ENCODE assay signal across 18 mouse cellular contexts in genomic region chr2:24807036-24807435, GRCm38 (mm10). TPM values are rescaled to one million over a fixed set of nuclear protein-coding genes. Genes with fewer than 3 reads are reported as not detected.
DNase-seq lines count a peak whose midpoint lies in the region; ATAC-seq lines count a peak whose summit lies in the region.
"Had no signal": no experiment of that assay in that cellular context is flagged by ENCODE, and none has a peak within 500 bp of the region (broad histone marks: within the 10 kb centered on the region; RNA-seq: fewer than 3 reads in every experiment).

No protein-coding gene starts in this region.

- H3K27me3 ChIP-seq in hindbrain, embryonic 16.5 days (replicated peaks; ENCODE audit: control insufficient read depth, insufficient read depth, low read length) = no peaks in the 10 kb centered on the region
- H3K27me3 ChIP-seq in neural tube, embryonic 15.5 days (replicated peaks) = no peaks in the 10 kb centered on the region
- H3K27me3 ChIP-seq: forebrain, embryonic 13.5 days; hindbrain, embryonic 13.5 days; intestine, embryonic 15.5 days; limb, embryonic 12.5 days had no signal

- no peak overlapping the region for H3K9ac ChIP-seq in hindbrain, embryonic 16.5 days (ENCODE audit: low read depth, low read length)
- no peak overlapping the region for H3K9ac ChIP-seq in neural tube, embryonic 15.5 days (replicated peaks)
- H3K9ac ChIP-seq: forebrain, embryonic 13.5 days; hindbrain, embryonic 13.5 days; intestine, embryonic 15.5 days; limb, embryonic 12.5 days; liver, embryonic 14.5 days had no signal

- no peaks in the 10 kb centered on the region for H3K9me3 ChIP-seq in hindbrain, embryonic 16.5 days (ENCODE audit: control insufficient read depth, low read length)
- H3K9me3 ChIP-seq in neural tube, embryonic 15.5 days (replicated peaks) = no peaks in the 10 kb centered on the region
- H3K9me3 ChIP-seq: forebrain, embryonic 13.5 days; G1E; hindbrain, embryonic 13.5 days; intestine, embryonic 15.5 days; limb, embryonic 12.5 days had no signal

- no peak overlapping the region for H3K27ac ChIP-seq in hindbrain, embryonic 16.5 days (ENCODE audit: low read depth, low read length)
- no peak overlapping the region for H3K27ac ChIP-seq in neural tube, embryonic 15.5 days (replicated peaks)
- H3K27ac ChIP-seq: forebrain, embryonic 13.5 days; intestine, embryonic 15.5 days; limb, embryonic 12.5 days; liver, embryonic 14.5 days had no signal

- WGBS in hindbrain, embryonic 16.5 days = 82% methylated on average over 3 of the region's 3 CpGs
- WGBS in neural tube, embryonic 15.5 days = 94% methylated on average over 3 of the region's 3 CpGs

- DNase-seq in cerebellum, adult 9-10 months = peak; percentile 14
- DNase-seq in cerebellum, postnatal 14 days = no peak
- DNase-seq in NIH3T3 (ENCODE audit: low read depth) = peak; percentile 66
- DNase-seq in layer of hippocampus, adult 8-10 months (ENCODE audit: low spot score in 2 of 2) = peak; percentile 53 to 67
- DNase-seq in right cerebral cortex, postnatal 10 days (ENCODE audit: low spot score in 2 of 2) = peak; percentile 57 to 62
- no peak for DNase-seq in yolk sac, embryonic 10.5 days (ENCODE audit: low spot score)

- no peak overlapping the region for H3K4me3 ChIP-seq in hindbrain, embryonic 16.5 days (ENCODE audit: low read length)
- no peak overlapping the region for H3K4me3 ChIP-seq in neural tube, embryonic 15.5 days (replicated peaks)
- H3K4me3 ChIP-seq: forebrain, embryonic 13.5 days; hindbrain, embryonic 13.5 days; intestine, embryonic 15.5 days; limb, embryonic 12.5 days had no signal

- H3K36me3 ChIP-seq in hindbrain, embryonic 16.5 days (ENCODE audit: control insufficient read depth, insufficient read depth, low read length) = peaks cover 32% of the 10 kb centered on the region
- peaks cover 75% of the 10 kb centered on the region for H3K36me3 ChIP-seq in neural tube, embryonic 15.5 days

- H3K4me2 ChIP-seq in hindbrain, embryonic 16.5 days (ENCODE audit: low read length) = no peak overlapping the region
- H3K4me2 ChIP-seq in neural tube, embryonic 15.5 days = no peak overlapping the region
- H3K4me2 ChIP-seq: forebrain, embryonic 13.5 days; hindbrain, embryonic 13.5 days; intestine, embryonic 15.5 days; limb, embryonic 12.5 days had no signal

- H3K4me1 ChIP-seq in hindbrain, embryonic 16.5 days (ENCODE audit: control insufficient read depth, insufficient read depth, low read depth, low read length) = no peaks in the 10 kb centered on the region
- H3K4me1 ChIP-seq in neural tube, embryonic 15.5 days = no peaks in the 10 kb centered on the region
- H3K4me1 ChIP-seq: forebrain, embryonic 13.5 days; hindbrain, embryonic 13.5 days; intestine, embryonic 15.5 days; limb, embryonic 12.5 days had no signal

- ATAC-seq in hindbrain, embryonic 16.5 days = no peak
- no peak for ATAC-seq in neural tube, embryonic 15.5 days (ENCODE audit: low FRiP score)
- ATAC-seq: CD4-positive, CD25-positive, alpha-beta regulatory T cell, adult 4 months; forebrain, embryonic 13.5 days; intestine, embryonic 15.5 days; lung, postnatal 0 days had no signal

RNA-seq across cellular contexts. Expression of gene Cacna1b, which starts 44.1 kb away (rescaled TPM):
- total RNA-seq in layer of hippocampus, adult 8-10 months (2022) = 10 to 100 TPM; 67.6 to 77.5 (median 76.0) TPM
- polyA plus RNA-seq in hindbrain, embryonic 16.5 days (2015; fragmentation: Nextera tagmentation; extraction: Ambion mirVana) = 15.9 and 16.6 TPM in 2 replicates
- 13.9 and 16.0 TPM in 2 replicates for polyA plus RNA-seq in neural tube, embryonic 15.5 days (2015; fragmentation: Nextera tagmentation; extraction: Ambion mirVana)
- total RNA-seq: gastrocnemius, adult 18-20 months; megakaryocyte-erythroid progenitor cell, adult 5-6 weeks had no signal
- polyA plus RNA-seq: G1E had no signal

Comparison
In these comparisons a context has a peak if more than half of its experiments do, and no peak if none do; other contexts are left out.
1. DNase-seq: peak in cerebellum, adult 9-10 months (single experiment), NIH3T3 (single experiment), layer of hippocampus, adult 8-10 months (2 of 2) and right cerebral cortex, postnatal 10 days (2 of 2); none in cerebellum, postnatal 14 days (0 of 2) and yolk sac, embryonic 10.5 days (single experiment).